Mouse (Mus musculus) olfactory bulb, adult 2 months (tissue): ENCODE measurements around the gene Rorc. TPM values are rescaled to one million over a fixed set of nuclear protein-coding genes. Genes with fewer than 3 reads are reported as not detected.

Experiments
- H3K27ac ChIP-seq: fragments of 200-500 bp; 2 replicates; pipeline ENCODE4 v1.5.1; 2012; ENCODE audit warnings: low read depth, low read length; ENCODE audit not compliant: insufficient read depth
- H3K4me1 ChIP-seq: fragments of 200-500 bp; 2 replicates; pipeline ENCODE4 v1.6.1; 2012; ENCODE audit warnings: low read length; ENCODE audit not compliant: control insufficient read depth, insufficient read depth
- H3K4me3 ChIP-seq: fragments of 200-500 bp; 2 replicates; pipeline ENCODE4 v1.5.1; 2012; ENCODE audit warnings: mild to moderate bottlenecking, low read depth, low read length, moderate library complexity; ENCODE audit not compliant: insufficient read depth
- CTCF ChIP-seq: fragments of 200-500 bp; IDR thresholded peaks from 2 replicates; pipeline ENCODE4 v1.5.1; 2012; ENCODE audit warnings: low read depth, mild to moderate bottlenecking, low read length, moderate library complexity; ENCODE audit not compliant: insufficient read depth
- POLR2A ChIP-seq: fragments of 200-500 bp; IDR thresholded peaks from 2 replicates; pipeline ENCODE4 v1.6.1; 2012; ENCODE audit warnings: mild to moderate bottlenecking, low read depth, low read length, moderate library complexity; ENCODE audit not compliant: insufficient read depth
- WGBS: fragments of 180-500 bp; shearing (Covaris S2); methylation state at CpG from one replicate; pipeline ENCODE4 v1.1.7; 2018; 5-methylcytosine and 5-hydroxymethylcytosine counted together
- polyA plus RNA-seq: library from polyadenylated mRNA; stranded (reverse); fragments of >200 nt; gene quantifications from 2 replicates; pipeline ENCODE4 v1.2.4, GENCODE M21; 2012; ENCODE audit warnings: low replicate concordance; ENCODE audit not compliant: missing spikeins, insufficient read depth, insufficient read length

Rorc gene
- 118 TPM in 1 of 2 replicates, not detected in the other for polyA plus RNA-seq

GRCm38 (mm10) chr3:94372641-94373040 lies at the start of gene Rorc:
TSS of gene Rorc (plus strand) at chr3:94372794.
- TF ChIP-seq CTCF, result no peak
- peaks cover 17% of the 10 kb centered on the region for H3K4me1 ChIP-seq
- 46% methylated on average over 5 of the region's 5 CpGs for WGBS
- 0 out of 2 replicates have a peak within 1 kb of the TSS, but pooled peaks have one; percentile 18 for H3K4me3 ChIP-seq
- no peak within 1 kb of the TSS for H3K27ac ChIP-seq

DNA sequence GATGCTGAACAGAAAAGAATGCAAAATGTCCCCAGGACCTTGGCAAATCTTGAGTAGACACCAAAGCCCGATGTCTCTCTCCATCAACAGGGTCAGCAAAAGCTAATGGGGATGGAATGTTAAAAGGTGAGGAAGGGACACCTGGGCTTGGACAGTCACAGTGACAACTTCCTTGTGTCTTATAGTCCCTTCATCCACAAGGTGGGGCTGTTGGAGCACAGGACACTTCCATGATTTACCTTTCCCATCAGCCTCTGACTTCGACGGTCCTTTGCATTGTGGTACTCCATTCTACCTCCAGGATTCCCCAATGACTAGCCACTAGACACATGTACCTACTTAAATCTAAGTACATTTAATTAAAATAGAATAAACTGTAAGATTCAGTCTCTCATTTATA lies 43.9 kb upstream of the Rorc start:
- 76% methylated on average over 3 of the region's 3 CpGs for WGBS
- no peak overlapping the region for H3K4me3 ChIP-seq
- H3K27ac ChIP-seq, result no peak overlapping the region
- no peaks in the 10 kb centered on the region for H3K4me1 ChIP-seq
- TF ChIP-seq CTCF, result no peak
- no peak for TF ChIP-seq POLR2A

- 93% methylated on average over 4 of the region's 4 CpGs for WGBS
Observed at GRCm38 (mm10) chr3:94334442-94334841, 38.2 kb upstream of the Rorc start.

DNA sequence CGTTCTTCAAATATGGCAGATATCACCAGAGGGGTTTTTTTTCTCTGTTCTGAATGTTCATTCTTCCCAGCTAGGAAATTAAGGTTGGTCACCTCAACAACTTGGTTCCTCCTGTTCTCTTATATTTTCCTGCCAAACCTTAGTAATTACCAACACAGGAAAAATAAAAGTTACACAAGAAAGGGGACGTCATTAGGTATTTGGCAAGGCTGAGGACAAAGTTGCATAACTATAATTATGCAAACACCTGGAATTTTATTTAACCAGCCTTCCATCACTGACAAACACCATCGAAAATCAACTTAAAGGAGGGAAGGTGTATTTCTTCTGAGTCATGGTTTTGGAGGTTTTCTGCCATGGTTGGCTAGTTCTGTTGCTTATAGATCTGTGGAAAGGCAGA lies 34.1 kb upstream of the Rorc start:
- H3K4me1 ChIP-seq, result no peaks in the 10 kb centered on the region
- TF ChIP-seq CTCF (no peak), POLR2A (no peak)
- no peak overlapping the region for H3K4me3 ChIP-seq
- H3K27ac ChIP-seq, result no peak overlapping the region
- 89% methylated on average over 3 of the region's 3 CpGs for WGBS

More at GRCm38 (mm10) chr3:94334442-94334841, 38.2 kb upstream of the Rorc start:
- Histone ChIP-seq H3K4me3 (no peak overlapping the region), H3K4me1 (no peaks in the 10 kb centered on the region), H3K27ac (no peak overlapping the region)
- TF ChIP-seq POLR2A, result no peak
- no peak for TF ChIP-seq CTCF

GRCm38 (mm10) chr3:94341959-94342422 lies 30.6 kb upstream of the Rorc start, which contains the start of gene Them5:
TSS of gene Them5 (plus strand) at chr3:94342099.
- Histone ChIP-seq H3K4me3 (no peak within 1 kb of the TSS), H3K4me1 (no peaks in the 10 kb centered on the region), H3K27ac (no peak within 1 kb of the TSS)
- TF ChIP-seq CTCF (no peak), POLR2A (no peak)
- WGBS, result 56% methylated on average over 3 of the region's 3 CpGs

GRCm38 (mm10) chr3:94342552-94342951 lies 30.0 kb upstream of the Rorc start:
- TF ChIP-seq CTCF (no peak), POLR2A (no peak)
- 86% methylated on average over 1 of the region's 1 CpGs for WGBS

GRCm38 (mm10) chr3:94344182-94344581 lies 28.4 kb upstream of the Rorc start:
- no peak overlapping the region for H3K4me3 ChIP-seq
- H3K4me1 ChIP-seq, result no peaks in the 10 kb centered on the region
- H3K27ac ChIP-seq, result no peak overlapping the region
- WGBS, result 97% methylated on average over 2 of the region's 2 CpGs
- no peak for TF ChIP-seq CTCF
- no peak for TF ChIP-seq POLR2A

More at GRCm38 (mm10) chr3:94342552-94342951, 30.0 kb upstream of the Rorc start:
- H3K27ac ChIP-seq, result no peak overlapping the region
- no peak overlapping the region for H3K4me3 ChIP-seq
- H3K4me1 ChIP-seq, result no peaks in the 10 kb centered on the region

DNA sequence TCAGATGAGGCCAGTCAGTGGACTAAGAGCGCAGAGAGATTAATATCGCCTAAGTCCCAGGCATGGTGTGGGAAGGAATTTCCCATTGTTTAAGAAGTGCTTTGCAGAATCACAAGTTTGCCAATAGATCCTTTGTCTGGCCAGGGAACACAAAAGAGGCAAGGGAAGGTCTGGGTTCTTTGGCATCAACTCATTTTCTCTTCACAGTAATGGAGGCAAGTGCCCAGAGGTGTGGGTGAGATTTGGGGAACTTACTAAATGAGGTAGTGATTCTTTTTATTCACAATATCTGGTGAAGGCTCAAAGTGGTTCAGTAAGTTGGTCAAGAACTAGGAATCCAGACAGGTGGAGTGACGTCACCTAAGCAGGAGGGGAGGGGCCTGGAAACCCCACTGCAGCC lies 27.7 kb upstream of the Rorc start:
- Histone ChIP-seq H3K4me1 (no peaks in the 10 kb centered on the region), H3K4me3 (no peak overlapping the region), H3K27ac (no peak overlapping the region)
- TF ChIP-seq CTCF, result no peak
- no peak for TF ChIP-seq POLR2A
- 79% methylated on average over 3 of the region's 3 CpGs for WGBS

GRCm38 (mm10) chr3:94348146-94348545 lies 24.4 kb upstream of the Rorc start:
- H3K4me1 ChIP-seq, result no peaks in the 10 kb centered on the region
- no peak overlapping the region for H3K27ac ChIP-seq
- WGBS, result 90% methylated on average over 2 of the region's 2 CpGs
- TF ChIP-seq CTCF (no peak), POLR2A (no peak)
- H3K4me3 ChIP-seq, result no peak overlapping the region

GRCm38 (mm10) chr3:94360812-94361211 lies 11.8 kb upstream of the Rorc start:
- no peak for TF ChIP-seq CTCF
- TF ChIP-seq POLR2A, result no peak
- peaks cover 17% of the 10 kb centered on the region for H3K4me1 ChIP-seq
- no peak overlapping the region for H3K27ac ChIP-seq
- 3% methylated on average over 1 of the region's 1 CpGs for WGBS
- H3K4me3 ChIP-seq, result no peak overlapping the region
